Comparison of ENCODE assay signal across 11 mouse cellular contexts in the genomic region with DNA sequence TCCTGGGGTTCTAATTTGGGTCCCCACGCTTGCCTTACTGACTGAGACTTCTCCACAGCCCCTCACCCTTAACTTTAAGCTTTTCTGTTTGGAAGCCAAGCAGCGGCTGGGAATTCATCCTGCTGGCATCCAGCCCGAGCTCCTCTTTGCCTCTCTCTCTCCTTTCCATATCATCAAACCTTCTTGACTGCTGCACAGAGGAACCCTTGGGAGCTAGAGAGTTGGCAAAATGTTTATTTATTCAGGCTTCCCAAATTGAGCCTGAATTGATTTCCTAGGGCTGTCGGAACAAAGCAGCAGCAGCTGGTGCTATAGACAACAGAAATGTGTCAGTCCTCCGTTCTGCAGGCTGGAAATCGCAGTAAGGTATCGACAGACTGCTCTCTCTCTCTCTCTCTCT. TPM values are rescaled to one million over a fixed set of nuclear protein-coding genes. Genes with fewer than 3 reads are reported as not detected.
DNase-seq lines count a peak whose midpoint lies in the region; ATAC-seq and TF ChIP-seq lines count a peak whose summit lies in the region.
"Had no signal": no experiment of that assay in that cellular context is flagged by ENCODE, and none has a peak within 500 bp of the region (broad histone marks: within the 10 kb centered on the region; RNA-seq: fewer than 3 reads in every experiment).

No protein-coding gene starts in this region.

- H3K36me3 ChIP-seq in embryonic facial prominence, embryonic 11.5 days (replicated peaks; ENCODE audit: control insufficient read depth, insufficient read depth, low read depth, low read length) = no peaks in the 10 kb centered on the region; the same call in 1 of the 2 replicates
- H3K36me3 ChIP-seq in embryonic facial prominence, embryonic 10.5 days (replicated peaks) = no peaks in the 10 kb centered on the region
- H3K36me3 ChIP-seq in midbrain, embryonic 12.5 days = no peaks in the 10 kb centered on the region
- H3K36me3 ChIP-seq in midbrain, embryonic 11.5 days (ENCODE audit: control insufficient read depth, insufficient read depth, low read length) = no peaks in the 10 kb centered on the region
- H3K36me3 ChIP-seq in embryonic facial prominence, embryonic 15.5 days = no peaks in the 10 kb centered on the region
- H3K36me3 ChIP-seq in limb, embryonic 14.5 days (ENCODE audit: control insufficient read depth, insufficient read depth, low read length) = no peaks in the 10 kb centered on the region
- H3K36me3 ChIP-seq: liver, embryonic 13.5 days had no signal

- H3K9ac ChIP-seq in embryonic facial prominence, embryonic 11.5 days (replicated peaks; ENCODE audit: low read length) = no peak overlapping the region
- H3K9ac ChIP-seq in midbrain, embryonic 12.5 days (replicated peaks) = no peak overlapping the region
- no peak overlapping the region for H3K9ac ChIP-seq in midbrain, embryonic 11.5 days (ENCODE audit: low read length)
- H3K9ac ChIP-seq in embryonic facial prominence, embryonic 15.5 days = no peak overlapping the region
- no peak overlapping the region; the same call in 1 of the 2 replicates for H3K9ac ChIP-seq in limb, embryonic 14.5 days (ENCODE audit: low read depth, low read length, severe bottlenecking)
- H3K9ac ChIP-seq: liver, embryonic 13.5 days had no signal

- H3K9me3 ChIP-seq in embryonic facial prominence, embryonic 11.5 days (replicated peaks; ENCODE audit: control insufficient read depth, low read length) = no peaks in the 10 kb centered on the region
- H3K9me3 ChIP-seq in embryonic facial prominence, embryonic 10.5 days = no peaks in the 10 kb centered on the region
- no peaks in the 10 kb centered on the region for H3K9me3 ChIP-seq in midbrain, embryonic 12.5 days
- H3K9me3 ChIP-seq in midbrain, embryonic 11.5 days (ENCODE audit: control insufficient read depth, low read length) = no peaks in the 10 kb centered on the region
- H3K9me3 ChIP-seq in embryonic facial prominence, embryonic 15.5 days (replicated peaks) = no peaks in the 10 kb centered on the region
- H3K9me3 ChIP-seq in limb, embryonic 14.5 days (ENCODE audit: control insufficient read depth, low read length) = no peaks in the 10 kb centered on the region
- H3K9me3 ChIP-seq: liver, embryonic 13.5 days had no signal

- DNase-seq in embryonic facial prominence, embryonic 11.5 days (ENCODE audit: low spot score) = peak; percentile 12
- no peak for DNase-seq in embryonic facial prominence, embryonic 10.5 days (ENCODE audit: low spot score)
- DNase-seq in midbrain, embryonic 11.5 days (ENCODE audit: low spot score, missing footprints) = no peak
- DNase-seq in limb, embryonic 14.5 days (ENCODE audit: low spot score) = peak; percentile 63
- no peak for DNase-seq in adrenal gland, adult (ENCODE audit: inconsistent age in 2 of 2, low spot score in 1 of 2)
- no peak for DNase-seq in urinary bladder, adult 2 months (ENCODE audit: low spot score)
- DNase-seq: heart, adult 11 months; liver, embryonic 13.5 days had no signal

- H3K27ac ChIP-seq in embryonic facial prominence, embryonic 11.5 days (replicated peaks; ENCODE audit: low read depth, low read length) = no peak overlapping the region
- H3K27ac ChIP-seq in embryonic facial prominence, embryonic 10.5 days (replicated peaks) = no peak overlapping the region
- H3K27ac ChIP-seq in midbrain, embryonic 12.5 days (replicated peaks) = peak overlapping the region; percentile 25
- H3K27ac ChIP-seq in midbrain, embryonic 11.5 days (ENCODE audit: low read depth, low read length) = no peak overlapping the region
- peak overlapping the region; percentile 39 for H3K27ac ChIP-seq in embryonic facial prominence, embryonic 15.5 days (replicated peaks)
- H3K27ac ChIP-seq in limb, embryonic 14.5 days (replicated peaks; ENCODE audit: low read depth, low read length) = no peak overlapping the region
- H3K27ac ChIP-seq: liver, embryonic 13.5 days had no signal

- H3K4me1 ChIP-seq in embryonic facial prominence, embryonic 11.5 days (ENCODE audit: control insufficient read depth, insufficient read depth, low read length) = no peaks in the 10 kb centered on the region
- peaks cover 33% of the 10 kb centered on the region for H3K4me1 ChIP-seq in embryonic facial prominence, embryonic 10.5 days
- peaks cover 21% of the 10 kb centered on the region for H3K4me1 ChIP-seq in midbrain, embryonic 12.5 days
- H3K4me1 ChIP-seq in midbrain, embryonic 11.5 days (ENCODE audit: control insufficient read depth, insufficient read depth, low read length) = 0 out of 2 replicates have a peak, but pooled peaks cover 2% of the 10 kb centered on the region
- H3K4me1 ChIP-seq in embryonic facial prominence, embryonic 15.5 days = peaks cover 22% of the 10 kb centered on the region
- peaks cover 8% of the 10 kb centered on the region for H3K4me1 ChIP-seq in limb, embryonic 14.5 days (ENCODE audit: control insufficient read depth, insufficient read depth, low read length)

- no peak for TF ChIP-seq POLR2A in limb, embryonic 14.5 days (IDR thresholded peaks at IDR 0.05; ENCODE audit: borderline replicate concordance, extremely low read depth, insufficient read depth, insufficient read length)

- no peaks in the 10 kb centered on the region for H3K27me3 ChIP-seq in embryonic facial prominence, embryonic 11.5 days (ENCODE audit: control insufficient read depth, insufficient read depth, low read length)
- H3K27me3 ChIP-seq in embryonic facial prominence, embryonic 10.5 days (replicated peaks; ENCODE audit: low read depth, poor library complexity, severe bottlenecking) = peaks cover 36% of the 10 kb centered on the region
- peaks cover 4% of the 10 kb centered on the region for H3K27me3 ChIP-seq in midbrain, embryonic 12.5 days
- peaks cover 4% of the 10 kb centered on the region; the same call in 1 of the 2 replicates for H3K27me3 ChIP-seq in midbrain, embryonic 11.5 days (ENCODE audit: control insufficient read depth, insufficient read depth, low read length)
- H3K27me3 ChIP-seq in embryonic facial prominence, embryonic 15.5 days = no peaks in the 10 kb centered on the region
- H3K27me3 ChIP-seq in limb, embryonic 14.5 days (ENCODE audit: control insufficient read depth, insufficient read depth, low read length) = no peaks in the 10 kb centered on the region

- H3K4me3 ChIP-seq in embryonic facial prominence, embryonic 11.5 days (ENCODE audit: low read depth, low read length) = no peak overlapping the region
- no peak overlapping the region for H3K4me3 ChIP-seq in embryonic facial prominence, embryonic 10.5 days
- H3K4me3 ChIP-seq in midbrain, embryonic 12.5 days = no peak overlapping the region
- H3K4me3 ChIP-seq in midbrain, embryonic 11.5 days (ENCODE audit: low read depth, low read length) = no peak overlapping the region
- H3K4me3 ChIP-seq in embryonic facial prominence, embryonic 15.5 days (replicated peaks) = no peak overlapping the region
- H3K4me3 ChIP-seq in limb, embryonic 14.5 days (replicated peaks; ENCODE audit: low read length) = no peak overlapping the region
- H3K4me3 ChIP-seq: liver, embryonic 13.5 days had no signal

- WGBS in embryonic facial prominence, embryonic 11.5 days = 36% methylated on average over 7 of the region's 7 CpGs
- WGBS in embryonic facial prominence, embryonic 10.5 days = 57% methylated on average over 7 of the region's 7 CpGs
- WGBS in midbrain, embryonic 12.5 days = 33% methylated on average over 7 of the region's 7 CpGs
- WGBS in midbrain, embryonic 11.5 days = 52% methylated on average over 7 of the region's 7 CpGs
- WGBS in embryonic facial prominence, embryonic 15.5 days = 25% methylated on average over 7 of the region's 7 CpGs
- WGBS in limb, embryonic 14.5 days = 43% methylated on average over 7 of the region's 7 CpGs

- no peak for ATAC-seq in embryonic facial prominence, embryonic 11.5 days (replicated peaks; ENCODE audit: insufficient number of reproducible peaks, low FRiP score, low TSS enrichment, low read depth)
- ATAC-seq in midbrain, embryonic 12.5 days (ENCODE audit: low FRiP score, low read depth) = no peak
- no peak for ATAC-seq in midbrain, embryonic 11.5 days (ENCODE audit: low FRiP score)
- ATAC-seq in embryonic facial prominence, embryonic 15.5 days (ENCODE audit: insufficient number of reproducible peaks, low FRiP score, low TSS enrichment, low read depth) = no peak
- ATAC-seq in limb, embryonic 14.5 days (ENCODE audit: low FRiP score, low read depth) = no peak
- ATAC-seq: activated CD4-positive, CD25-positive, alpha-beta regulatory T cell, adult 4 months had no signal

- no peak overlapping the region for H3K4me2 ChIP-seq in embryonic facial prominence, embryonic 11.5 days (ENCODE audit: low read depth, low read length)
- 0 out of 2 replicates have a peak overlapping the region, but pooled peaks have one; percentile 7 for H3K4me2 ChIP-seq in midbrain, embryonic 12.5 days (replicated peaks)
- no peak overlapping the region for H3K4me2 ChIP-seq in midbrain, embryonic 11.5 days
- H3K4me2 ChIP-seq in embryonic facial prominence, embryonic 15.5 days (replicated peaks) = no peak overlapping the region
- no peak overlapping the region for H3K4me2 ChIP-seq in limb, embryonic 14.5 days (replicated peaks; ENCODE audit: low read depth, low read length, severe bottlenecking)
- H3K4me2 ChIP-seq: liver, embryonic 13.5 days had no signal

RNA-seq across cellular contexts. Expression of a gene that starts 4.5 kb away (rescaled TPM):
- 14.0 and 14.6 TPM in 2 replicates for polyA plus RNA-seq in embryonic facial prominence, embryonic 11.5 days (2014; fragmentation: Nextera tagmentation; extraction: Ambion mirVana)
- polyA plus RNA-seq in embryonic facial prominence, embryonic 10.5 days (2016; fragmentation: Nextera tagmentation; extraction: Ambion mirVana) = 11.4 and 12.1 TPM in 2 replicates
- polyA plus RNA-seq in midbrain, embryonic 12.5 days (2016; fragmentation: Nextera tagmentation; extraction: Ambion mirVana) = 16.4 and 16.9 TPM in 2 replicates
- polyA plus RNA-seq in midbrain, embryonic 11.5 days (2014; fragmentation: Nextera tagmentation; extraction: Ambion mirVana) = 11.5 and 14.4 TPM in 2 replicates
- 29.4 and 32.1 TPM in 2 replicates for polyA plus RNA-seq in embryonic facial prominence, embryonic 15.5 days (2015; fragmentation: Nextera tagmentation; extraction: Ambion mirVana)
- 30.7 and 32.8 TPM in 2 replicates for polyA plus RNA-seq in limb, embryonic 14.5 days (2012; rRNA removed)
- polyA plus RNA-seq in limb, embryonic 14.5 days (2014; fragmentation: Nextera tagmentation; extraction: Ambion mirVana) = 26.5 and 34.3 TPM in 2 replicates
- 18.8 and 18.9 TPM in 2 replicates for polyA plus RNA-seq in urinary bladder, adult 2 months (2012; rRNA removed)

RNA-seq across cellular contexts. Expression of a gene that starts 25.0 kb away (rescaled TPM):
- polyA plus RNA-seq in embryonic facial prominence, embryonic 11.5 days (2014; fragmentation: Nextera tagmentation; extraction: Ambion mirVana) = 152 and 154 TPM in 2 replicates
- polyA plus RNA-seq in embryonic facial prominence, embryonic 10.5 days (2016; fragmentation: Nextera tagmentation; extraction: Ambion mirVana) = 219 and 224 TPM in 2 replicates
- polyA plus RNA-seq in midbrain, embryonic 12.5 days (2016; fragmentation: Nextera tagmentation; extraction: Ambion mirVana) = 136 and 138 TPM in 2 replicates
- 131 and 141 TPM in 2 replicates for polyA plus RNA-seq in midbrain, embryonic 11.5 days (2014; fragmentation: Nextera tagmentation; extraction: Ambion mirVana)
- polyA plus RNA-seq in embryonic facial prominence, embryonic 15.5 days (2015; fragmentation: Nextera tagmentation; extraction: Ambion mirVana) = 196 and 203 TPM in 2 replicates
- polyA plus RNA-seq in limb, embryonic 14.5 days (2012; rRNA removed) = 94.7 and 127 TPM in 2 replicates
- 153 and 165 TPM in 2 replicates for polyA plus RNA-seq in limb, embryonic 14.5 days (2014; fragmentation: Nextera tagmentation; extraction: Ambion mirVana)
- 59.2 and 75.5 TPM in 2 replicates for polyA plus RNA-seq in urinary bladder, adult 2 months (2012; rRNA removed)

Comparison
In these comparisons a context has a peak if more than half of its experiments do, and no peak if none do; other contexts are left out.
1. DNase-seq: peak in embryonic facial prominence, embryonic 11.5 days (single experiment) and limb, embryonic 14.5 days (single experiment); none in embryonic facial prominence, embryonic 10.5 days (single experiment), midbrain, embryonic 11.5 days (single experiment), adrenal gland, adult (0 of 2) and urinary bladder, adult 2 months (single experiment).
2. H3K27ac ChIP-seq: peak in midbrain, embryonic 12.5 days (single experiment) and embryonic facial prominence, embryonic 15.5 days (single experiment); none in embryonic facial prominence, embryonic 11.5 days (single experiment), embryonic facial prominence, embryonic 10.5 days (single experiment), midbrain, embryonic 11.5 days (single experiment) and limb, embryonic 14.5 days (single experiment).